Mouse (Mus musculus): Measurements from ENCODE around the gene Calhm6.

GRCm38 (mm10) chr10:34117770-34118169 lies 10.0 kb downstream of the Calhm6 start:
- no peak for TF ChIP-seq POLR2A (IDR thresholded peaks at IDR 0.05; ENCODE audit: low read depth, low read length)
- TF ChIP-seq CTCF (IDR thresholded peaks at IDR 0.05; ENCODE audit: borderline replicate concordance, insufficient read depth, low read length), result no peak

Measured in embryonic fibroblast, embryonic 13.5 days (primary cell).